Mouse (Mus musculus) MEL (cell line): ENCODE measurements around the gene Zfp1. TPM values are rescaled to one million over a fixed set of nuclear protein-coding genes. Genes with fewer than 3 reads are reported as not detected.

Experiments
- DNase-seq: peaks from one replicate; pipeline ENCODE4 v3.0.0; 2011; ENCODE audit warnings: low read depth, low spot score
- H3K27ac ChIP-seq: 2 replicates; pipeline ENCODE4 v1.5.1; 2012; ENCODE audit warnings: low read depth, mild to moderate bottlenecking, control low read depth, low read length, moderate library complexity; ENCODE audit not compliant: control insufficient read depth
- H3K27me3 ChIP-seq, 2 experiments: fragments of 150-350 bp in 1 of 2; sonication (generic) in 1 of 2; 2 replicates each; pipeline ENCODE4 v1.6.1; 2012; ENCODE audit warnings: low read length in 2 of 2, mild to moderate bottlenecking in 2 of 2, improper control_type of control experiment in 1 of 2, moderate library complexity in 1 of 2; ENCODE audit not compliant: insufficient read depth in 2 of 2, control insufficient read depth in 1 of 2
- H3K36me3 ChIP-seq, 2 experiments: 2 replicates each; pipeline ENCODE4 v1.6.1; 2012 to 2014; ENCODE audit warnings: low read length in 2 of 2, improper control_type of control experiment in 1 of 2, inconsistent platforms in 1 of 2, mild to moderate bottlenecking in 1 of 2; ENCODE audit not compliant: insufficient read depth in 2 of 2, control insufficient read depth in 1 of 2
- H3K4me1 ChIP-seq, 2 experiments: fragments of 150-350 bp in 1 of 2; sonication (generic) in 1 of 2; 2 replicates each; pipeline ENCODE4 v1.6.1; 2012; ENCODE audit warnings: low read length in 2 of 2, improper control_type of control experiment in 1 of 2, mild to moderate bottlenecking in 1 of 2; ENCODE audit not compliant: insufficient read depth in 2 of 2, control insufficient read depth in 1 of 2
- H3K4me3 ChIP-seq, 2 experiments: fragments of 150-350 bp in 1 of 2; sonication (generic) in 1 of 2; 2 replicates each; pipeline ENCODE4 v1.5.1; 2012; ENCODE audit warnings: low read depth in 2 of 2, low read length in 2 of 2, mild to moderate bottlenecking in 2 of 2, moderate library complexity in 2 of 2, control low read depth in 1 of 2, improper control_type of control experiment in 1 of 2; ENCODE audit not compliant: control insufficient read depth in 1 of 2, insufficient read depth in 1 of 2
- H3K79me2 ChIP-seq: 2 replicates; pipeline ENCODE4 v1.6.1; 2012; ENCODE audit warnings: mild to moderate bottlenecking, low read length, moderate library complexity; ENCODE audit not compliant: control insufficient read depth, poor library complexity, insufficient read depth
- H3K9ac ChIP-seq: 2 replicates; pipeline ENCODE4 v1.6.1; 2012; ENCODE audit warnings: low read depth, mild to moderate bottlenecking, control low read depth, low read length, moderate library complexity; ENCODE audit not compliant: control insufficient read depth, poor library complexity, severe bottlenecking
- H3K9me3 ChIP-seq: fragments of 150-350 bp; sonication (generic); replicated peaks from 2 replicates; pipeline ENCODE4 v1.6.1; 2012; ENCODE audit warnings: mild to moderate bottlenecking, low read length, improper control_type of control experiment, moderate library complexity; ENCODE audit not compliant: insufficient read depth
- BHLHE40 ChIP-seq: IDR thresholded peaks from 2 replicates; pipeline ENCODE4 v1.6.1; 2012; ENCODE audit warnings: low read depth, mild to moderate bottlenecking, inconsistent platforms, low read length, improper control_type of control experiment, borderline replicate concordance
- CHD2 ChIP-seq: IDR thresholded peaks from 2 replicates; pipeline ENCODE4 v1.6.1; 2011; ENCODE audit warnings: low read length, improper control_type of control experiment
- CTCF ChIP-seq, 3 experiments: IDR thresholded peaks in 2 of 3; conservative IDR thresholded peaks in 1 of 3; 2 replicates each; pipeline ENCODE4 v1.5.1; 2011 to 2012; ENCODE audit warnings: low read length in 3 of 3, low read depth in 2 of 3, mild to moderate bottlenecking in 2 of 3, improper control_type of control experiment in 1 of 3, inconsistent platforms in 1 of 3, mixed read lengths in 1 of 3, moderate library complexity in 1 of 3; ENCODE audit not compliant: control insufficient read depth in 1 of 3, insufficient read depth in 1 of 3, poor library complexity in 1 of 3, severe bottlenecking in 1 of 3
- E2F4 ChIP-seq: IDR thresholded peaks from 2 replicates; pipeline ENCODE4 v1.6.1; 2011; ENCODE audit warnings: low read depth, low read length, improper control_type of control experiment, borderline replicate concordance
- ELF1 ChIP-seq: IDR thresholded peaks from 2 replicates; pipeline ENCODE4 v1.6.1; 2014; ENCODE audit warnings: low read depth, mild to moderate bottlenecking, inconsistent platforms, low read length, improper control_type of control experiment, moderate library complexity
- EP300 ChIP-seq, 2 experiments: IDR thresholded peaks; 2 replicates each; pipeline ENCODE4 v1.6.1; 2011; ENCODE audit warnings: improper control_type of control experiment in 2 of 2, low read length in 2 of 2, low read depth in 1 of 2, mild to moderate bottlenecking in 1 of 2
- GABPA ChIP-seq: IDR thresholded peaks from 2 replicates; pipeline ENCODE4 v1.6.1; 2012; ENCODE audit warnings: low read depth, mild to moderate bottlenecking, inconsistent platforms, low read length, improper control_type of control experiment, moderate library complexity
- HCFC1 ChIP-seq: IDR thresholded peaks from 2 replicates; pipeline ENCODE4 v1.6.1; 2012; ENCODE audit warnings: low read depth, mild to moderate bottlenecking, inconsistent platforms, low read length, improper control_type of control experiment, moderate library complexity
- JUND ChIP-seq: IDR thresholded peaks from 2 replicates; pipeline ENCODE4 v1.6.1; 2011; ENCODE audit warnings: low read depth, mild to moderate bottlenecking, improper control_type of control experiment, low read length
- MAZ ChIP-seq: IDR thresholded peaks from 2 replicates; pipeline ENCODE4 v1.6.1; 2012; ENCODE audit warnings: low read depth, mild to moderate bottlenecking, inconsistent platforms, low read length, improper control_type of control experiment
- MEF2A ChIP-seq: IDR thresholded peaks from 2 replicates; pipeline ENCODE4 v1.6.1; 2014; ENCODE audit warnings: low read depth, mild to moderate bottlenecking, inconsistent platforms, low read length, improper control_type of control experiment; ENCODE audit not compliant: poor library complexity, insufficient replicate concordance, severe bottlenecking; ENCODE audit errors: extremely low read depth
- MXI1 ChIP-seq: IDR thresholded peaks from 2 replicates; pipeline ENCODE4 v1.6.1; 2011; ENCODE audit warnings: mild to moderate bottlenecking, low read depth, low read length, improper control_type of control experiment
- MYC ChIP-seq: IDR thresholded peaks from 2 replicates; pipeline ENCODE4 v1.6.1; 2011; ENCODE audit warnings: low read depth, mild to moderate bottlenecking, low read length, improper control_type of control experiment, moderate library complexity
- NELFE ChIP-seq: IDR thresholded peaks from 2 replicates; pipeline ENCODE4 v1.6.1; 2011; ENCODE audit warnings: low read depth, low read length, improper control_type of control experiment
- NRF1 ChIP-seq: IDR thresholded peaks from 2 replicates; pipeline ENCODE4 v1.6.1; 2014; ENCODE audit warnings: low read depth, mild to moderate bottlenecking, inconsistent platforms, low read length, improper control_type of control experiment, moderate library complexity; ENCODE audit not compliant: poor library complexity, insufficient read depth, severe bottlenecking
- POLR2A ChIP-seq, 2 experiments: IDR thresholded peaks; 2 replicates each; pipeline ENCODE4 v1.6.1; 2011 to 2012; ENCODE audit warnings: low read length in 2 of 2, mild to moderate bottlenecking in 2 of 2, control low read depth in 1 of 2, improper control_type of control experiment in 1 of 2, low read depth in 1 of 2, moderate library complexity in 1 of 2; ENCODE audit not compliant: control insufficient read depth in 1 of 2, insufficient read depth in 1 of 2, poor library complexity in 1 of 2
- POLR2AphosphoS5 ChIP-seq: IDR thresholded peaks from 2 replicates; pipeline ENCODE4 v1.6.1; 2012; ENCODE audit warnings: low read depth, borderline replicate concordance, mild to moderate bottlenecking, inconsistent platforms, low read length, moderate library complexity, mixed read lengths
- RAD21 ChIP-seq: IDR thresholded peaks from 2 replicates; pipeline ENCODE4 v1.6.1; 2011; ENCODE audit warnings: mild to moderate bottlenecking, low read depth, low read length, improper control_type of control experiment
- SMC3 ChIP-seq: IDR thresholded peaks from 2 replicates; pipeline ENCODE4 v1.6.1; 2011; ENCODE audit warnings: low read depth, low read length, improper control_type of control experiment
- USF1 ChIP-seq: IDR thresholded peaks from 2 replicates; pipeline ENCODE4 v1.6.1; 2014; ENCODE audit warnings: low read depth, mild to moderate bottlenecking, inconsistent platforms, low read length, improper control_type of control experiment, moderate library complexity
- USF2 ChIP-seq, 2 experiments: IDR thresholded peaks; 2 replicates each; pipeline ENCODE4 v1.6.1; 2011 to 2012; ENCODE audit warnings: improper control_type of control experiment in 2 of 2, low read length in 2 of 2, borderline replicate concordance in 1 of 2, inconsistent platforms in 1 of 2, low read depth in 1 of 2, mild to moderate bottlenecking in 1 of 2; ENCODE audit not compliant: insufficient read depth in 1 of 2
- ZKSCAN1 ChIP-seq: IDR thresholded peaks from 2 replicates; pipeline ENCODE4 v1.6.1; 2012; ENCODE audit warnings: low read depth, mild to moderate bottlenecking, inconsistent platforms, low read length, improper control_type of control experiment, moderate library complexity
- ZNF384 ChIP-seq: IDR thresholded peaks from 2 replicates; pipeline ENCODE4 v1.6.1; 2012; ENCODE audit warnings: low read depth, mild to moderate bottlenecking, inconsistent platforms, low read length, improper control_type of control experiment
- polyA plus RNA-seq, 2 experiments: library from polyadenylated mRNA; stranded (reverse) in 1 of 2; unstranded in 1 of 2; fragments of >175 nt in 1 of 2; fragments of >200 nt in 1 of 2; gene quantifications; 2 replicates each; pipeline versions ENCODE4 v1.2.1 to v1.2.4; 2012; ENCODE audit warnings: low replicate concordance in 2 of 2, low read depth in 1 of 2; ENCODE audit not compliant: insufficient read length in 2 of 2, insufficient read depth in 1 of 2, missing spikeins in 1 of 2
- total RNA-seq: library from RNA; depleted of rRNA; stranded (reverse); fragments of 300-350 nt; gene quantifications from 2 replicates; pipeline ENCODE4 v1.2.3, GENCODE M21; 2012

Gene Zfp1
- total and polyA plus RNA-seq, 3 experiments = 12.2 to 12.4 TPM; not detected in 1

DNA sequence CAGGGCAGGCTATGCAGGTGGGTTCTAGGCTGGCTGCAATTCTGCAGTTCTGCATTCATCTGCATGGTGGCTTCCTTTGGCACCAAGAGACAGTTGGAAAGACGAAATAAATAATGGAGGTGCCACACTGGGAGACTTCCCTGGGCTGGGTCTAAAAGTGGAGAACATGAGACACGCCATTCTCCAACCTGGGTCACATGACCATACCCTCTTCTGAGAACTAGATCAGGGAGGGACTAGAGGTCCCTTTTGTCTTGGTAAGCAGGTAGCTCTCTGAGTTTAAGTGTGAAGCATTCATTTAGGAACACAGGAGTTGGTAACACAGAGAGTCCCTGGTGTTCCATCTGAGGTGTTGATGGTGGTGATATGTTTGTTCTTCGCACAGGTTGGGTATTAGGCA is 57.0 kb downstream of the Zfp1 start:
- no peak overlapping the region for H3K27ac ChIP-seq
- TF ChIP-seq USF1 = peak; percentile 62; the same call in 1 of the 2 replicates
- TF ChIP-seq HCFC1 = no peak
- H3K9ac ChIP-seq = no peak overlapping the region
- no peaks in the 10 kb centered on the region for H3K79me2 ChIP-seq
- H3K27me3 ChIP-seq = no peaks in the 10 kb centered on the region; a peak in 1 of 4 replicates
- H3K4me3 ChIP-seq = no peak overlapping the region
- H3K4me1 ChIP-seq = peaks cover 3 to 7% of the 10 kb centered on the region in 2 experiments; a peak in 3 of 4 replicates
- no peak for DNase-seq
- H3K9me3 ChIP-seq = no peaks in the 10 kb centered on the region
- peaks cover 0 to 7% of the 10 kb centered on the region in 2 experiments; a peak in 2 of 4 replicates for H3K36me3 ChIP-seq

DNA sequence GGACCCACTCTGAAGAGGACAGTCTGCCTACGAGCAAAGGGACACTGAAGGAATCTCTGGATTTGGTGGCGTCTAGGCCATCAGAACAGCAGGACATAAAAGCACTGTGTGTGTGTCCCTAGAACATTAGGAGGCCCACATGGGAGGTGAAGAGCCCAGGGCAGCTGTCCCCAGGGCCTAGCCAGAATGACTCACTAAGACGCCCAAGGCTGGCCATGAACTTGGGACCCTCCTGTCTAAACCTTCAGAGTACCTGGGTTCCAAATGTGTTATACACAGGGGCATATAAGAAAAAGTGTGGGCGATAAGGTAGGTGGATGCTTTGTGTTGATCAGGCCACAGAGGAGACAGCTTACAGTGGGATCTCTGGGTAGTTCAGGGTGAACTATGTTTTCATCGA is 57.5 kb downstream of the Zfp1 start:
- Histone ChIP-seq H3K36me3 (peaks cover 0 to 8% of the 10 kb centered on the region in 2 experiments; a peak in 2 of 4 replicates), H3K79me2 (no peaks in the 10 kb centered on the region), H3K27ac (no peak overlapping the region), H3K4me1 (peaks cover 3 to 13% of the 10 kb centered on the region in 2 experiments; a peak in 3 of 4 replicates), H3K27me3 (no peaks in the 10 kb centered on the region; a peak in 1 of 4 replicates)
- no peak for DNase-seq
- no peak for TF ChIP-seq USF2 (IDR thresholded peaks at IDR 0.05; ENCODE audit: borderline replicate concordance in 1 of 2, insufficient read depth in 1 of 2, low read depth in 1 of 2, low read length in 2 of 2)
- TF ChIP-seq NELFE = no peak
- TF ChIP-seq E2F4 = no peak
- TF ChIP-seq MAZ = no peak
- TF ChIP-seq MXI1 = no peak
- TF ChIP-seq, all 39 proteins: peak for 0
- H3K9me3 ChIP-seq = no peaks in the 10 kb centered on the region
- H3K9ac ChIP-seq = no peak overlapping the region
- no peak overlapping the region for H3K4me3 ChIP-seq

DNA sequence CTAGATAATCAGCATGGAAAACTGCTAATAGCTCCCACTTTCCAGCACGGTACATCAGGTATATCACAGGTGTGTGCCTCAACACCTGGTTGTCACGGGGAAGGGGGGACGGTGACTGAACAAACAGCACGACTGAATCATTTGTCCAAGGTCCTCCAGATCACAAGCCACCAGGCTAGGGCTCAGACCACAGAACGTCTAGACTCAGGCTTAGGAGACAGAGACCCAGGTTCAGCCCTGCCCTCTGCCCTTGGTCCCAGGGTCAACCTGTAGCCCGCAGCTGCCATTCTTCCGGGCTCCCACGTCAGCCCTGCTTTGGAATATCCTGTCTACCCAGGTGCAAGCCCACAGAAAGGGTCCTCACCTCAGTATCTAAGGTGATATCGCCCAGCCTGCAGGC is 58.2 kb downstream of the Zfp1 start:
- peaks cover 0 to 8% of the 10 kb centered on the region in 2 experiments; a peak in 2 of 4 replicates for H3K36me3 ChIP-seq
- H3K27ac ChIP-seq = no peak overlapping the region
- TF ChIP-seq MAZ (no peak), BHLHE40 (no peak), CTCF (IDR thresholded peaks at IDR 0.05 in 2 of 3, conservative IDR thresholded peaks at IDR 0.05 in 1 of 3; ENCODE audit: control insufficient read depth in 1 of 3, insufficient read depth in 1 of 3, low read depth in 2 of 3, low read length in 3 of 3, poor library complexity in 1 of 3, severe bottlenecking in 1 of 3) (no peak), GABPA (no peak), NRF1 (no peak), ELF1 (no peak), ZKSCAN1 (no peak), JUND (no peak), POLR2AphosphoS5 (no peak), POLR2A (IDR thresholded peaks at IDR 0.05; ENCODE audit: control insufficient read depth in 1 of 2, insufficient read depth in 1 of 2, low read depth in 1 of 2, low read length in 2 of 2, poor library complexity in 1 of 2) (no peak), MYC (no peak), EP300 (IDR thresholded peaks at IDR 0.05; ENCODE audit: low read depth in 1 of 2, low read length in 2 of 2) (no peak), HCFC1 (no peak), ZNF384 (no peak), SMC3 (no peak), RAD21 (no peak), E2F4 (no peak), CHD2 (no peak), MEF2A (no peak)
- TF ChIP-seq, all 39 proteins: peak for 0
- Histone ChIP-seq H3K4me3 (no peak overlapping the region), H3K9me3 (no peaks in the 10 kb centered on the region), H3K79me2 (no peaks in the 10 kb centered on the region), H3K9ac (no peak overlapping the region), H3K4me1 (peaks cover 3 to 13% of the 10 kb centered on the region in 2 experiments; a peak in 3 of 4 replicates), H3K27me3 (no peaks in the 10 kb centered on the region; a peak in 1 of 4 replicates)
- no peak for DNase-seq
